Mouse (Mus musculus) heart, adult 2 months (tissue): ENCODE measurements around the gene Mageb18. TPM values are rescaled to one million over a fixed set of nuclear protein-coding genes. Genes with fewer than 3 reads are reported as not detected.
A peak's percentile ranks its signal among the peaks of the same experiment; 100 is the strongest.

Experiments used
- DNase-seq, 2 experiments: peaks; one replicate each; pipeline ENCODE4 v3.0.0; 2021
- H3K27ac ChIP-seq: fragments of 200-600 bp; 2 replicates; pipeline ENCODE4 v1.8.1; 2022
- H3K27me3 ChIP-seq: fragments of 200-500 bp; 2 replicates; pipeline ENCODE4 v1.6.1; 2012; ENCODE audit warnings: mild to moderate bottlenecking, low read length, inconsistent platforms, mixed read lengths; ENCODE audit not compliant: control insufficient read depth, insufficient read depth
- H3K36me3 ChIP-seq: fragments of 200-500 bp; 2 replicates; pipeline ENCODE4 v1.6.1; 2012; ENCODE audit warnings: low read length, inconsistent platforms; ENCODE audit not compliant: control insufficient read depth, insufficient read depth
- H3K4me1 ChIP-seq: fragments of 200-500 bp; 2 replicates; pipeline ENCODE4 v1.6.1; 2011; ENCODE audit warnings: low read length; ENCODE audit not compliant: control insufficient read depth, insufficient read depth
- H3K4me3 ChIP-seq: fragments of 200-600 bp; 2 replicates; pipeline ENCODE4 v1.8.1; 2022
- H3K79me2 ChIP-seq: fragments of 200-500 bp; replicated peaks from 2 replicates; pipeline ENCODE4 v1.6.1; 2012; ENCODE audit warnings: mild to moderate bottlenecking, inconsistent platforms, low read length, moderate library complexity, mixed read lengths; ENCODE audit not compliant: control insufficient read depth, insufficient read depth
- H3K9ac ChIP-seq: fragments of 200-500 bp; 2 replicates; pipeline ENCODE4 v1.6.1; 2012; ENCODE audit warnings: low read depth, mild to moderate bottlenecking, control low read depth, inconsistent platforms, low read length, mixed read lengths
- CTCF ChIP-seq: fragments of 200-600 bp; IDR thresholded peaks from 2 replicates; pipeline ENCODE4 v1.8.1; 2022; ENCODE audit warnings: antibody characterized with exemption, mild to moderate bottlenecking, moderate library complexity
- EP300 ChIP-seq: fragments of 200-500 bp; IDR thresholded peaks from 2 replicates; pipeline ENCODE4 v1.6.1; 2011; ENCODE audit warnings: low read depth, low read length, control low read depth; ENCODE audit not compliant: insufficient read depth
- POLR2A ChIP-seq: fragments of 200-500 bp; IDR thresholded peaks from 2 replicates; pipeline ENCODE4 v1.6.1; 2011; ENCODE audit warnings: mild to moderate bottlenecking, low read depth, low read length, control low read depth; ENCODE audit not compliant: insufficient read depth
- WGBS: fragments of 180-500 bp; shearing (Covaris S2); methylation state at CpG from one replicate; pipeline ENCODE4 v1.1.7; 2018; 5-methylcytosine and 5-hydroxymethylcytosine counted together
- intact Hi-C: fragments of 180-260 bp; cut with DNase I; formaldehyde crosslinking; loops from one replicate; pipeline ENCODE4 v1.15.1; 2025
- polyA plus RNA-seq: library from polyadenylated mRNA; depleted of rRNA; stranded (reverse); fragments of >200 nt; gene quantifications from 2 replicates; pipeline ENCODE4 v1.2.3, GENCODE M21; 2012
- total RNA-seq, 2 experiments: library from RNA; stranded (reverse); gene quantifications; 2 replicates each; pipeline ENCODE4 v1.2.3; 2021

The Mageb18 gene
- total and polyA plus RNA-seq, 3 experiments = not detected

GRCm38 (mm10) chrX:92464773-92465172 lies 134.6 kb downstream of the Mageb18 start:
- intact Hi-C loops = no loop called here
- no peaks in the 10 kb centered on the region for H3K4me1 ChIP-seq
- H3K9ac ChIP-seq = no peak overlapping the region
- no peak for TF ChIP-seq CTCF
- TF ChIP-seq POLR2A = no peak
- TF ChIP-seq EP300 = no peak
- H3K27ac ChIP-seq = no peak overlapping the region
- WGBS = 51% methylated on average over 4 of the region's 4 CpGs
- H3K79me2 ChIP-seq = no peaks in the 10 kb centered on the region
- no peak for DNase-seq
- no peaks in the 10 kb centered on the region for H3K27me3 ChIP-seq
- H3K36me3 ChIP-seq = no peaks in the 10 kb centered on the region
- H3K4me3 ChIP-seq = no peak overlapping the region

GRCm38 (mm10) chrX:92460496-92460895 lies 138.9 kb downstream of the Mageb18 start:
- Histone ChIP-seq H3K79me2 (no peaks in the 10 kb centered on the region), H3K36me3 (no peaks in the 10 kb centered on the region), H3K9ac (no peak overlapping the region), H3K4me3 (no peak overlapping the region), H3K27ac (no peak overlapping the region), H3K4me1 (no peaks in the 10 kb centered on the region), H3K27me3 (no peaks in the 10 kb centered on the region)
- DNase-seq = no peak
- WGBS = 28% methylated on average over 3 of the region's 3 CpGs
- intact Hi-C loops = no loop called here
- TF ChIP-seq POLR2A (no peak), CTCF (no peak), EP300 (no peak)

- H3K79me2 ChIP-seq = no peaks in the 10 kb centered on the region
- TF ChIP-seq CTCF = no peak
- TF ChIP-seq EP300 = no peak
- intact Hi-C loops = no loop called here
These were observed 212.0 kb downstream of the Mageb18 start for GRCm38 (mm10) chrX:92387384-92387783.

GRCm38 (mm10) chrX:92342924-92343323 lies 256.4 kb downstream of the Mageb18 start:
- intact Hi-C loops = no loop called here
- Histone ChIP-seq H3K27ac (no peak overlapping the region), H3K36me3 (no peaks in the 10 kb centered on the region), H3K79me2 (no peaks in the 10 kb centered on the region), H3K9ac (no peak overlapping the region), H3K4me3 (no peak overlapping the region), H3K27me3 (no peaks in the 10 kb centered on the region), H3K4me1 (no peaks in the 10 kb centered on the region)
- 18% methylated on average over 5 of the region's 5 CpGs for WGBS
- DNase-seq = peak in 1 of 2 experiments; percentile 31
- TF ChIP-seq POLR2A (no peak), CTCF (peak; percentile 81)

More at GRCm38 (mm10) chrX:92387384-92387783, 212.0 kb downstream of the Mageb18 start:
- H3K9ac ChIP-seq = no peak overlapping the region
- H3K36me3 ChIP-seq = no peaks in the 10 kb centered on the region
- no peak for DNase-seq
- H3K27ac ChIP-seq = no peak overlapping the region
- H3K27me3 ChIP-seq = no peaks in the 10 kb centered on the region
- H3K4me3 ChIP-seq = no peak overlapping the region
- H3K4me1 ChIP-seq = no peaks in the 10 kb centered on the region

- Histone ChIP-seq H3K36me3 (no peaks in the 10 kb centered on the region), H3K4me1 (no peaks in the 10 kb centered on the region), H3K27me3 (no peaks in the 10 kb centered on the region), H3K27ac (no peak overlapping the region), H3K4me3 (no peak overlapping the region), H3K9ac (no peak overlapping the region), H3K79me2 (no peaks in the 10 kb centered on the region)
- 84% methylated on average over 6 of the region's 6 CpGs for WGBS
- no peak for TF ChIP-seq POLR2A
- no peak for TF ChIP-seq CTCF
- TF ChIP-seq EP300 = no peak
- DNase-seq = no peak
- intact Hi-C loops = no loop called here
These were observed 258.5 kb downstream of the Mageb18 start for GRCm38 (mm10) chrX:92340906-92341305.

GRCm38 (mm10) chrX:92339551-92339950 lies 259.8 kb downstream of the Mageb18 start:
- no peak overlapping the region for H3K9ac ChIP-seq
- intact Hi-C loops = no loop called here
- TF ChIP-seq EP300 (no peak), CTCF (no peak), POLR2A (no peak)
- 59% methylated on average over 2 of the region's 2 CpGs for WGBS
- H3K27ac ChIP-seq = no peak overlapping the region
- H3K4me3 ChIP-seq = no peak overlapping the region
- no peaks in the 10 kb centered on the region for H3K79me2 ChIP-seq
- no peak for DNase-seq
- H3K27me3 ChIP-seq = no peaks in the 10 kb centered on the region
- H3K4me1 ChIP-seq = no peaks in the 10 kb centered on the region
- no peaks in the 10 kb centered on the region for H3K36me3 ChIP-seq
